Mouse (Mus musculus) heart, adult 2 months (tissue): ENCODE data around the gene Itga8.

Source experiments
- CTCF ChIP-seq: fragments of 200-600 bp; IDR thresholded peaks from 2 replicates; pipeline ENCODE4 v1.8.1; 2022; ENCODE audit warnings: antibody characterized with exemption, mild to moderate bottlenecking, moderate library complexity
- POLR2A ChIP-seq: fragments of 200-500 bp; IDR thresholded peaks from 2 replicates; pipeline ENCODE4 v1.6.1; 2011; ENCODE audit warnings: mild to moderate bottlenecking, low read depth, low read length, control low read depth; ENCODE audit not compliant: insufficient read depth

GRCm38 (mm10) chr2:12206353-12206752, 95.4 kb downstream of the Itga8 start:
- TF ChIP-seq POLR2A, result no peak
- no peak for TF ChIP-seq CTCF
